Mouse (Mus musculus): ENCODE measurements at regions not wholly inside any gene's neighbourhood (a gene's known extent, or its start where the extent isn't known, plus 50 kb on each side); places are given as distances from the start of the nearest gene placed in this dataset.

- WGBS, result 74% methylated on average over 3 of the region's 3 CpGs
- H3K27ac ChIP-seq, result no peak overlapping the region
- H3K4me3 ChIP-seq, result no peak overlapping the region
- no peak for DNase-seq (ENCODE audit: low spot score)
- no peaks in the 10 kb centered on the region for H3K36me3 ChIP-seq
- H3K27me3 ChIP-seq (ENCODE audit: low read depth, poor library complexity, severe bottlenecking), result no peaks in the 10 kb centered on the region
- no peaks in the 10 kb centered on the region for H3K4me1 ChIP-seq
- no peaks in the 10 kb centered on the region for H3K9me3 ChIP-seq (replicated peaks)
Measured at GRCm38 (mm10) chr9:93940193-93940592, 597.7 kb downstream of the 1190002N15Rik start.

DNA sequence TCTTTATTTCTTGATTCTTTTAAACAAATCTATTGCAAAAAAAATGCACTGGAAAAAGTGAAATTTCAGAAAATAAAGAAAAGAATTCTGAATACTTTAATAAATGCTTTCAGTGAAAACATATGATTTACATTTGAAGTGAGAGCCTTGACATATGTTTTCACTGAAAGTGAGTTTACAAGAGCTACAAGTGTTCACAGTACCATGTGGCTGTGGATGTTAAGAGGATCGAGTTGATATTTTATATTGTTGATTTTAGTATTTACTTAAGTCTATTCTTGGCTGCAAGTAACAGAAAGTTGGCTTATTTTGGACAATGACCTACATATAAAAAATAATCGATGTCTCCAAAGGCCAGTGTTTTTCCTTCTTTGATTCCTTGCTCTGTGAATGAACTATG, 607.2 kb downstream of the 1190002N15Rik start:
- Histone ChIP-seq H3K4me3 (no peak overlapping the region), H3K9me3 (replicated peaks) (no peaks in the 10 kb centered on the region), H3K36me3 (no peaks in the 10 kb centered on the region), H3K4me1 (no peaks in the 10 kb centered on the region), H3K27ac (no peak overlapping the region), H3K27me3 (ENCODE audit: low read depth, poor library complexity, severe bottlenecking) (no peaks in the 10 kb centered on the region)
- 85% methylated on average over 2 of the region's 2 CpGs for WGBS
- DNase-seq (ENCODE audit: low spot score), result no peak

GRCm38 (mm10) chr9:93889256-93889655, 648.6 kb downstream of the 1190002N15Rik start:
- Histone ChIP-seq H3K27me3 (ENCODE audit: low read depth, poor library complexity, severe bottlenecking) (no peaks in the 10 kb centered on the region), H3K4me3 (no peak overlapping the region), H3K4me1 (no peaks in the 10 kb centered on the region), H3K36me3 (no peaks in the 10 kb centered on the region), H3K27ac (no peak overlapping the region), H3K9me3 (replicated peaks) (no peaks in the 10 kb centered on the region)
- DNase-seq (ENCODE audit: low spot score), result no peak
- WGBS, result 71% methylated on average over 1 of the region's 1 CpGs

DNA sequence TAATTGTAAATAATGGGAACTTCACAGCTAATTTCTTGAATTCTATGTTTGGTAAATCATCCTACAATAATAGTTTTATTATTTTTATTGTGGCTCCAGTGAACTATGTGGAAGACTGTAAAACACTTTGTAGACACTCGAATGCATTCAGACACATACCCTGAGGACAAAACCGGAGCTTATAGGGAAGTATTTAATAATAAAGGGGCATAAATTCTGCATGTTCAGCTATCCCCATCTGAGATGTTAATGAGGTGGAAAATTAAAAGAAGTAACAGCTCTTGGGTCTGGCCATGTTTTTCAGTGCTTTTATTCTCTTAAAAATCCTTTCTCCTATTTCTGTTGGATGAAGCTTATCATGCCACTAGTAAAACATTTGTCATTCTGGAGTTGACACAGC, 657.8 kb downstream of the 1190002N15Rik start:
- Histone ChIP-seq H3K4me3 (no peak overlapping the region), H3K4me1 (no peaks in the 10 kb centered on the region), H3K27ac (no peak overlapping the region), H3K27me3 (ENCODE audit: low read depth, poor library complexity, severe bottlenecking) (no peaks in the 10 kb centered on the region), H3K36me3 (no peaks in the 10 kb centered on the region), H3K9me3 (replicated peaks) (no peaks in the 10 kb centered on the region)
- DNase-seq (ENCODE audit: low spot score), result no peak
- WGBS, result 71% methylated on average over 2 of the region's 2 CpGs

DNA sequence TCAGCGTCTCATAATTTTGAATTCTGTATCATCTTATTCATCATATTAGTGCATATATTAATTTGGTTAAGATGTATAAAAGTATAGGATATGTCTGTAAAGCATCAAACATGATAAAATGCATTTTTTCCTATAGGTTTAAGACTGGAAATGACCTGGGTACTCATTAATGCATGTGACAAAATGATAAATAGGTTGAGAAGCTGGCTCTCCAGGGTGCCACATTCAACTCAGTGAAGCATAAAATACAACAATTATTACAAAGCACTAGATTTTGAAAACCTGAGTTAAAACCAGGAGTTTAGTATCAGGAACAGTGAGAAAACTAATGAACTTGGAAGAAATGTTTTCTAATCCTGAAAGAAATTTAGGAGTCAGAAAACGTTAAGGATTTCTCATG, 658.3 kb downstream of the 1190002N15Rik start:
- WGBS, result 76% methylated on average over 2 of the region's 2 CpGs
- H3K4me1 ChIP-seq, result no peaks in the 10 kb centered on the region
- DNase-seq (ENCODE audit: low spot score), result no peak
- H3K27ac ChIP-seq, result no peak overlapping the region
- no peaks in the 10 kb centered on the region for H3K27me3 ChIP-seq (ENCODE audit: low read depth, poor library complexity, severe bottlenecking)
- no peaks in the 10 kb centered on the region for H3K9me3 ChIP-seq (replicated peaks)
- no peaks in the 10 kb centered on the region for H3K36me3 ChIP-seq
- H3K4me3 ChIP-seq, result no peak overlapping the region

- H3K9me3 ChIP-seq (replicated peaks), result no peaks in the 10 kb centered on the region
- no peak overlapping the region for H3K4me3 ChIP-seq
- no peaks in the 10 kb centered on the region for H3K27me3 ChIP-seq (ENCODE audit: low read depth, poor library complexity, severe bottlenecking)
- H3K4me1 ChIP-seq, result no peaks in the 10 kb centered on the region
- H3K27ac ChIP-seq, result no peak overlapping the region
- no peaks in the 10 kb centered on the region for H3K36me3 ChIP-seq
- no peak for DNase-seq (ENCODE audit: low spot score)
- WGBS, result 86% methylated on average over 7 of the region's 7 CpGs
Measured at GRCm38 (mm10) chr9:93870778-93871177, 667.1 kb downstream of the 1190002N15Rik start.

DNA sequence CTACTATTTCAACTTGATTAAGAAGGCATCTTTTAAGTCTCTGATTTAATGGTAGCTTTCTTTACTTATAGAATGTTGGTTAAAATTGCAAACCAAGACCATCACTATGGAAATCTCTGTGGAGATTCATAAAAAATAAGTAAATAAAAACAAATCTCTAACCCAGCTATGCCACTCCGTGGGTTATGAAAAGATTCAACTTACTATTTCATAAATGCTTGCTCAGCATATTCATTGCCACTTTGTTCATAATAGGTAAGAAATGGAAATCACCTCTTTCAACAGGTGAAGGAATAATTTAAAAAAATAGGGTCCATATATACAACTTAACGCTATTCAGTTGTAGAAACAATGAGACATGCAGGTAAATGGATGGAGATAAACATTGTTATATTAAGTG, 679.9 kb downstream of the 1190002N15Rik start:
- no peaks in the 10 kb centered on the region for H3K4me1 ChIP-seq

DNA sequence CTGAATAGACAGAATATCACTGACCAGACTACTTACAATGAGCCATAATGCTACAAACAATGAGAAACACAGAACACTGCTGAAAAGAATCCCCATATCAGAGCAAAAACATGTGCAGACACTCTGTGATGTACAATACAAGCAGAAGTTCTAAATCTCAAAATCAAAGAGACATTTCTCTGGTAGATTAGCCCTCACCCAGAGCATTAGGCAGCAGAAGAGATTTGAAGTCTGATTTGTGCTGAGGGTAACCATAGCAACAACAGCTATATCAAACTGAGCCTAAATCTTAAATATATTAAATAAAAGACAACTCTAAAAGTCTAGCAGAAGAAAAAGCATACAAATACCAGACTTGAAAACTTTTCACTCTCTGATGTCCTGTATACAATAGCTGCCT, 691.5 kb downstream of the 1190002N15Rik start:
- no peaks in the 10 kb centered on the region for H3K9me3 ChIP-seq (replicated peaks)
- H3K4me3 ChIP-seq, result no peak overlapping the region
- H3K27ac ChIP-seq, result no peak overlapping the region
- no peaks in the 10 kb centered on the region for H3K4me1 ChIP-seq
- no peak for DNase-seq (ENCODE audit: low spot score)
- no peaks in the 10 kb centered on the region for H3K36me3 ChIP-seq
- H3K27me3 ChIP-seq (ENCODE audit: low read depth, poor library complexity, severe bottlenecking), result no peaks in the 10 kb centered on the region

More for the DNA sequence above, 679.9 kb downstream of the 1190002N15Rik start:
- WGBS, result 82% methylated on average over 2 of the region's 2 CpGs
- no peak for DNase-seq (ENCODE audit: low spot score)
- Histone ChIP-seq H3K27me3 (ENCODE audit: low read depth, poor library complexity, severe bottlenecking) (no peaks in the 10 kb centered on the region), H3K36me3 (no peaks in the 10 kb centered on the region), H3K27ac (no peak overlapping the region), H3K4me3 (no peak overlapping the region), H3K9me3 (replicated peaks) (no peaks in the 10 kb centered on the region)

- no peak overlapping the region for H3K27ac ChIP-seq
- 92% methylated on average over 5 of the region's 5 CpGs for WGBS
- DNase-seq (ENCODE audit: low spot score), result no peak
- H3K4me1 ChIP-seq, result no peaks in the 10 kb centered on the region
- no peaks in the 10 kb centered on the region for H3K36me3 ChIP-seq
- no peaks in the 10 kb centered on the region for H3K27me3 ChIP-seq (ENCODE audit: low read depth, poor library complexity, severe bottlenecking)
- H3K4me3 ChIP-seq, result no peak overlapping the region
- H3K9me3 ChIP-seq (replicated peaks), result no peaks in the 10 kb centered on the region
Measured at GRCm38 (mm10) chr9:93843869-93844268, 694.0 kb downstream of the 1190002N15Rik start.

Data from limb, embryonic 10.5 days (tissue).